Mouse (Mus musculus) heart, adult 9 months (tissue): Measurements from ENCODE around the gene Hnrnpab.
"Not testable (repeated sequence)": the region's sequence is repeated elsewhere in the genome, so short reads cannot be mapped to it uniquely, and the experiment has no call there.

Experiments used
- DNase-seq, 2 experiments: peaks; one replicate each; pipeline ENCODE4 v3.0.0; 2022; ENCODE audit warnings: low spot score in 2 of 2

The Hnrnpab gene

GRCm38 (mm10) chr11:51635127-51635524 is 28.5 kb upstream of the Hnrnpab start:
- DNase-seq = no peak

GRCm38 (mm10) chr11:51633721-51634120 is 27.1 kb upstream of the Hnrnpab start:
- no peak for DNase-seq

DNA sequence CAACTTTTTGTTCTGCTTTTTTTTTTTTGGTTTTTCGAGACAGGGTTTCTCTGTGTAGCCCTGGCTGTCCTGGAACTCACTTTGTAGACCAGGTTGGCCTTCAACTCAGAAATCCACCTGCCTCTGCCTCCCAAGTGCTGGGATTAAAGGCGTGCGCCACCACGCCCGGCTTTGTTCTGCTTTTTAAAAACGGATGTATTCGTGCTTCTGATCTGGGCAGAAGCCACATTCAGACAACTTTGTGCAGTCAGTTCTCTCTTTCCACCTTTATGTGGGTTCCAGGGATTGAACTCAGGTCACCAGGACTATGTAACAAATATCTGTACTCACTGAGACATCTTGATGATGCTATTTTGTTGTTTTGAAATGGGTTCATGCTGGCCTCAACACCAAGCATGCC is 26.6 kb upstream of the Hnrnpab start:
- not testable (repeated sequence) for DNase-seq

DNA sequence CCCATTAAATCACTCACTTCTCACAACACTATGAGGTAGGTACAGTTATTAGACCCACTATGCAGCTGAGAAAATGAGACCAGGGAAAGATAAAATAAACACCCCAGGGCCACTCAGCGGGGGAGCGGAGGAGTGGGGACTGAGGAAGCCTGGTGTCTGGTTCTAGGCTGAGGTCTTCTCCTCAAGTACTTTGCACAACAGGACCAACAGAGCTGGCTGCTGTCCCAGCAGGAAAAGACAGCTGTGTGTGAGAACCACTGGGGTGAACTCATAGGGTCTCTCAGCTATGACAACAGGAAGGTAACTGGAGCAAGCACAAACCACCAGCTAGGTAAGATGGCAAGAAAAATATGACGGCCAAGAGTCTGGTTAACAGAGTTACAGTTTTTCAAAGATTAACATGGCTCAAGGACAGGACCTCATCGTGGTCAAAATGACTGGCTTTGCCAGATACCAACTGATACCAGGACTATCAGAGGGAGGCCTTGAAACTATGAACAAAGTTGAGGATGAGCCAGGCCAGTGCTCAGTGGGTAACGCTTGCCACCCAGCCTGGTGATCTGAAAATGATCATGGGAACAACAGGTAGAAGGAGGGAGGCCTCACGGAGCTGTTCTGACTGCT is 25.6 kb upstream of the Hnrnpab start:
- no peak for DNase-seq

- DNase-seq = no peak
Measured at GRCm38 (mm10) chr11:51629651-51630314, 23.1 kb upstream of the Hnrnpab start.

DNA sequence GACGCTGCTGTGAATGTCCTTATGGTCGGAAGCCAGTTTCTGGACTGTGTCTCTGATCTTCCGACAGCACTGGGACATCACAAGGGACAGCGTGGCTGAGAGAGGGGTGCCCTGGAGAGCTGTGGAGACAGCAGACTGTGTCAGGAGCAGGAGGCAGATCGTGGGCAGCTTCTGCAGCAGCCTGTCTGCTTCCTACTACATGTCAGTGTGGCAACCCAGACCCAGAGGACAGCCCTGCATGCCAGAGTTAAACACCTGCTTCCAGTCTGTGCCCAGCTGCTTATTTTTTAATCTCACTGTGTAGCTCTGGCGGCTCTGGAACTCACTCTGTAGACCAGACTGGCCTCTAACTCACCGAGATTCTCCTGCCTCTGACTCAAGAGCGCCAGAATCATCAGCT is 21.3 kb upstream of the Hnrnpab start:
- no peak for DNase-seq

DNA sequence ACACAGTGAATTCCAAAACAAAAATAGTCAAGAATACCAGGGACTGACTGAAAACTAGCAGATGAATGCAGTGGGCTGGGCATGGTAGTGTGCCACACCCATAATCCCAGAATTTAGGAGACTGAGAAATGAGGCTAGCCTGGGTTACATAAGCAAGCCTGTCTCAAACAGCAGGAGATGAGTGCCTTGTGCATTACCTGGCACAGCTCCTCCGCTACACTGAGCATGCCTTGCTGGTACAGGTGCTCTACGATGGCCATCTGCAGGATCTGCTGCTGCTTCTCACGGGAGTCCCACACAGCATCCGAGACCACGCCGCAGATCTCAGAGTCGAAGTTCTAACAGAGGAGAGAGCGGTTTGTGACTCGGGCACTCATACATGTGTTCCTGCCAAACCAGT is 20.8 kb upstream of the Hnrnpab start:
- DNase-seq = no peak

DNA sequence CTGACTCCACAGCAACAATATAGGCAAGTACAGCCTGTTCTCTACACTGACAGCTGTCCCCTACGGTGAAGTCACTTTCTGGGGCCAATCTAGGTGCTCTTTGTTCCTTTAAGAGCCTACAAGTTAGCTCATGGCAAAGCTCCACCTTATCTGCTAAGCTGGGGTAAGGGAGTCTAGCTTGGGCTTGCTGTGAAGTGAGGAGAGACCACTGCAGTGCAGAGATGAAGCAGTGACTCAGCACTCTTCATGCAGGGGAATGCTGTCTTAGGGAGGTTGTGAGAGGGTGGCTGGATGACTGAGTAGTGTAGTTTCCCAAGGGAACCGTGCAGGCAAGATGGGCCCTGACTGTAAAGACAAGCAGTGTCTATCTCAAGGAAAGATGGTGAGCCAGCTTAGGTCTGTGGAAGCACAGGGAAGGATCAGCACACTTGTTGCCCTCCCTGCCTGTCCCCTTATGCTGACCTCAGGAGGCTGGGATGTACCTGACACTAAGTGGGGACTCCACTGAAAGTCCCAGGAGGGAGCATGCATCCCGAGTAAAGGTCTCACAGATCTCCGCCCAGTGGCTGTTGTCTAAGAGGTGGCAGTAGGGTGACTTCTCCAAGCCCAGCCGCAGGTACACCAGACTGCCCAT is 18.7 kb upstream of the Hnrnpab start:
- DNase-seq = no peak

DNA sequence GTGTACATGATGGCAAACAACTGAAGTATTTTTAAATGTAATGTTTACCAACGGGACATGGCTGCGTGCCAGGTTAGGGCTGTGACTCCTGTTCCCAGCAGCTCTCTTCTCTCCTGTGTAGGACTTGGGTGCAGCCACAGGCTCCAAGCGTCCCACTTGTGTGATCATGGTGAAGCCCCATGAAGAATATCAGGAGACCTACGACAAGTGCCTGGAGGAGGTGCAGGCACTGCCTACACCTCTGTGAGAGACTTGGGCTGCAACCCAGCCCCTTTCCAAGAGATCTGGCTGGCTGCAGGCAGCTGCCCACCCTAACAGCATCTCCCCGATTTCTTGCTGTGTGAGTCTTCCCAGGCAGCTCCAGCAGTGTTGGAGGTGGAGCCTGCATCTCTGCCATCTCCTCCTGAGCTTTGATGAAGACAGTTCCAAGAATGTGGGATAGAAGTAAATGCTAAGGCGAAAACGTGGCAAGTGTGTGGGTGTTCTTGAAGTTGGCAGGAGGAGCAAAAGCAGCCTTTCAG is 16.4 kb upstream of the Hnrnpab start:
- no peak for DNase-seq

- no peak for DNase-seq
Measured at GRCm38 (mm10) chr11:51621776-51622175, 15.1 kb upstream of the Hnrnpab start.

DNA sequence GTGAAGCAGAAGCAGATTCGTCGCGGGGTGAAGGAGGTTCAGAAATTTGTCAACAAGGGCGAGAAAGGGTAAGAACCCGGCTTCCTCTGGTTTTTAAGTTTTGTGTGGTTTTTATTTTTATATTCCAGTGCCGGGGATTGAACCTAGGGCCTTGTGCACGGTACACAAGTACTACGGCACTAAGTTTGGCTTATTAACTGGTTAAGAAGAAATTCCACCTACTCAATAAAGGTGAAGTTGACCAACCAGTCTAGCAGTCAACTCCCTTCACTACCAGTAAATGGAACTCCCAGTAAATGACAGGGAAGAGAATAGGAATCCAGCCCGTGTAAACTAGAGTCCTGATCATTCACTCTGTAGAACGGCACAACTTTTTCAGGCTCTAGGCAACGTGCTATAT is 13.4 kb upstream of the Hnrnpab start:
- DNase-seq = no peak

GRCm38 (mm10) chr11:51619409-51620060 is 12.9 kb upstream of the Hnrnpab start, which contains the start of gene Nhp2:
TSS of gene Nhp2 (plus strand) at chr11:51619735.
- peak; percentile 95 to 98 for DNase-seq

- DNase-seq = no peak
Measured at GRCm38 (mm10) chr11:51618894-51619408, 12.3 kb upstream of the Hnrnpab start.

DNA sequence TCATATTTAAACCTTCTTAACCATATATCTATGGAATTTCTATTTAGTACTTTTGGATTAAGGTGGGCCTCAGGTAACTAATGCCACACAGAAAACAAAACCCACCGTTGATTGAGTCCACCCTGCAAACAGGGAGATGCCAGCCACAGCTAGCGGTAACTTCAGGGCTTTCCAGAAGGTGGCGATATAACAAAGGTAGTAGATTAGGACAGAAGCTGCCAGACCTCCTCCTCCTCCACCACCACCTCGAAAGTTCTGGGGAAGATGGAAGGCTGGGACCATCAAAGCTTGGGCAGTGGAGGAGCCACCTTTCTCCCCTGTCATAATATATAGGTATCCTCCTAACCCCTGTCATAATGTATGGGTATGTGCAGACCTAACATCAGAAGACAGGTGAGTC is 11.0 kb upstream of the Hnrnpab start:
- DNase-seq = peak; percentile 60 to 72

DNA sequence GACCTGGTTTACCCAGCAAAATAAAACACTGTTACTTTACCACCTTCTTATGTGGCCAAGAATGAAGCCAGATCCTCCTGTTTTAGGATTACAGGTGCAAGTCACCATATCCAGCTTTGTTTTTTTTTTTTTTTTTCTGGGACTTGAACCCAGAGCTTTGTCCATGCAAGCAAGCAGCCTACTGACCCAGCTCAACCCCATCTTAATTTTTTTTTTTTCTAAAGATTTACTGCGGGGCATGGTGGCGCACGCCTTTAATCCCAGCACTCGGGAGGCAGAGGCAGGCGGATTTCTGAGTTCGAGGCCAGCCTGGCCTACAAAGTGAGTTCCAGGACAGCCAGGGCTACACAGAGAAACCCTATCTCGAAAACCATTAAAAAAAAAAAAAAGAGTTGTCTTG is 9.5 kb upstream of the Hnrnpab start:
- DNase-seq = not testable (repeated sequence)

DNA sequence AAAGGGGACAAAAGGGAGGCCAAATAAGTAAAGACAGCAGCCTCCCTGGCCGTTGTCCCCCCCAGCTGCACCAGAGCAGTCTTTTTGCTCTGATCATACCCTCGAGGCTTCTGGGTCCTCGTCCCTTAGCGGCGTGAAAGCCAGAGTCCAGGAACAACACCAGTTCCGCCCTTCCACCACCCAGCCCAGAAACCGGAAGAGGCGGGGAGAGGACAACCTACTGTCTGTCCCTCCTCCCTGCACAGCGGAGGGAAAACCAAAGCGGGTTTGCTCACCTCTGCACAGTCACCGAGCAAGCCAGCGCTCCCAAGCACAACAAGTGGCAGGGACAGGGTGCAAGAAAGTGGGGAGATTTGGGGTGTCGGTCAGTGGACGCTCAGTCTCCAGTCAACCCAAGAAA is 9.0 kb upstream of the Hnrnpab start:
- peak; percentile 77 to 78 for DNase-seq

GRCm38 (mm10) chr11:51615129-51615528 is 8.5 kb upstream of the Hnrnpab start:
- DNase-seq = peak in 1 of 2 experiments; percentile 39

DNA sequence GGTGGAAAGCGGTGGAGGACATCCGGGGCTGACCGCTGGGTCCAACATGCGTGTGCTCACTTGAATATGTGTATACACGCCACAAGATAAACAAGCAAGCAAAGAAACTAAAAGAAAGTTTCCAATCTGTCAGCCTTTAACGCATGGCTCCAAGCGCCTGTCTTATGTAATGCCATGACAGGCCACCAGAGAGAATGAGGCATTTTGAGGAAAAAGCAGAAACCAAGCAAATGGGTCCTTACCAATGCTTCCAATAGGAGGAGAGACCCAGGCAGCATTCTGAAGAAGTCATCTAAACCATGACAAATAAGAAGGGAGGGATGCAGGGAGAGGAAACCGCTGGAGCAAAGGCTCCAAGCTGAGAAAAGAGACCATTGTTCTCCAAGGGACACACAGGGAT is 7.6 kb upstream of the Hnrnpab start:
- no peak for DNase-seq

DNA sequence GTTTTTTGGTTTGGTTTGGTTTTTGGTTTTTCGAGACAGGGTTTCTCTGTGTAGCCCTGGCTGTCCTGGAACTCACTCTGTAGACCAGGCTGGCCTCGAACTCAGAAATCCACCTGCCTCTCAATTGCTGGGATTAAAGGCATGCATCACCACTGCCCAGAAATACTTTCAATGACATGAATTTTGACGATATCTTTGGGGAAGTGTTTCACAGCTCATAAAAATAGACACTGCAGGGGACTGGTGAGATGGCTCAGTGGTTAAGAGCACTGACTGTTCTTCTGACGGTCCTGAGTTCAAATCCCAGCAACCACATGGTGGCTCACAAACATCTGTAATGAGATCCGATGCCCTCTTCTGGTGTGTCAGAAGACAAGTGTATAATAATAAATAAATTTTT is 3.3 kb upstream of the Hnrnpab start:
- DNase-seq = not testable (repeated sequence)

- DNase-seq = no peak
Measured at GRCm38 (mm10) chr11:51609266-51609909, 2.7 kb upstream of the Hnrnpab start.

DNA sequence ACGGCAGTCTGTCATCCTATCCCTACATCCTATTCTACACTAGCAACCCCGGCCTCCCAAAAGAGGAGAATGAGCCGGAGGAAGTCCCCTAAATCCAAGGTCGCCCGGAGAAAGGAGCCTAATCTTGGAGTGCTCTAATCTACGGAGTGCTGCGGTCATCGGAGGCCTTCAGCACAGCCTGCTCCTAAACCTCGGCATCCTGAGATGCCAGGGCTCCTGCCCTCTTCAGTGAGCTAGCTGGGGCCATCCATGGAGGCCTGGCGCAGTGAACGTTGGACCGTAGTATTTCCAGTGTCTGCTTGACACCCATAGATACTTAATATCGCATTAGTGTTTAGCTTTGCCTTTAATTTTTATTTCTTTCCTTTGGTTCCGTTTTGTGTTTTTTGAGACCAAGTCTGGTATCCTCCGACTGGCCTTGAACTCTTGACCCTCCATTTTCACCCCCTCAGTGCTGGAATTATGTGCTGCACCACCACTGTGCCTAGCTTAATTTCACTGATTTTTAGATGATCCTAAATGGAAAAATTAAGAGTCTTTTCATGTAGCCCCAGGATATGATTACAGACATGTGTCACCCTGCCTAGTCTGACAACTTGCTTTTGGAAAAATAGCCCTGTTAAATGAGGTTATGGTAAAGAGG is 570 bp upstream of the Hnrnpab start:
- no peak for DNase-seq
